Mouse (Mus musculus) E14TG2a.4 (cell line): ENCODE measurements around the gene Esyt2.

ENCODE experiments used
- H3K27me3 ChIP-seq: 2 replicates; pipeline ENCODE4 v1.6.1; 2014; ENCODE audit warnings: low read length, control low read depth; ENCODE audit not compliant: insufficient read depth
- H3K36me3 ChIP-seq: 2 replicates; pipeline ENCODE4 v1.6.1; 2014; ENCODE audit warnings: low read length, control low read depth; ENCODE audit not compliant: insufficient read depth
- H3K4me1 ChIP-seq: replicated peaks from 2 replicates; pipeline ENCODE4 v1.6.1; 2014; ENCODE audit warnings: low read depth, low read length, control low read depth
- H3K4me3 ChIP-seq: replicated peaks from 2 replicates; pipeline ENCODE4 v1.5.1; 2014; ENCODE audit warnings: mild to moderate bottlenecking, low read length
- H3K9me3 ChIP-seq: 2 replicates; pipeline ENCODE4 v1.6.1; 2014; ENCODE audit warnings: low read length, control low read depth
- CTCF ChIP-seq: conservative IDR thresholded peaks from 2 replicates; pipeline ENCODE4 v1.5.1; 2014; ENCODE audit warnings: low read length
- NANOG ChIP-seq: IDR thresholded peaks from 2 replicates; pipeline ENCODE4 v1.6.1; 2014; ENCODE audit warnings: borderline replicate concordance, low read length, mixed read lengths
- POU5F1 ChIP-seq: IDR thresholded peaks from 2 replicates; pipeline ENCODE4 v1.6.1; 2014; ENCODE audit warnings: low read length, borderline replicate concordance

Gene Esyt2

DNA sequence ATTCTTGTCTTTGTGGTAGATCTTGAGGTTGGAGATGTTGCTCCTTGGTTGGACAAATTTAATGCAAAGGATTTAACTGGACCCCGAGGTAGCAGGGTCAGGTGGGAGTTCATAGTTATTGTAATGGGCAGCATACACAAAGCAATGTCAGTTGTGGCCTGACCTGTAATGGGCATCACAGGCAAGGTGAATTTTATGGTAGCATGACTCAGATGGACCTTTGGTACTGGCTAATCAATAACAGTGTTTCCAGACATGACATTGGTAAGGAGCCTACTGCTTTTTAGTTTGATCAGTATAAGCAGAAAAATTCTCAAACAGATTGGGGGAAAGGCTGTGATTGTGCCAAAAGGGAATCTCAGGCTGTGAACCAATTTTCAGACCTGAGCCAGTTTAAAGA is 105.8 kb downstream of the Esyt2 start:
- H3K4me1 ChIP-seq: no peaks in the 10 kb centered on the region
- peaks cover 36% of the 10 kb centered on the region for H3K9me3 ChIP-seq
- no peaks in the 10 kb centered on the region for H3K36me3 ChIP-seq
- H3K27me3 ChIP-seq: no peaks in the 10 kb centered on the region
- no peak overlapping the region for H3K4me3 ChIP-seq
- TF ChIP-seq CTCF: no peak
- TF ChIP-seq POU5F1: no peak
- no peak for TF ChIP-seq NANOG

DNA sequence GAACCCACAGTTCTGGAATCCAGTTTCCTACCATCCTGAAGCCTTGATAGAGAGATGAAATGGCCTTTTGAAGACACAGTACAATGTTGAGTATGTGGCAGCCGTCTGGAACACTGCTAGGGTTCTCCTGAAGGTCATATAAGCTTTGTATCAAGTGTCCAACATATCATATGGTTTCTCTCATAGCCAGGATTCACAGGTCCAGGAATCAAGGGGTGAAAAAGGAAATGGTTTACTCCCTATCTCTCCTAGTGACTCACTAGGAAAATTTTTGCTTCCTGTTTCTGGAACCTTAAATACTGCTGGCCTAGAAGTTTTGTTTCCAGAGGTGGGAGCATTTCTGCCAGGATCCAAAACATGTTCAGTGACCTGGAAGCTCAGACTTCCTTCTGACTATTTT is 108.9 kb downstream of the Esyt2 start:
- TF ChIP-seq CTCF (no peak), POU5F1 (no peak), NANOG (no peak)
- Histone ChIP-seq H3K4me3 (no peak overlapping the region), H3K36me3 (no peaks in the 10 kb centered on the region), H3K9me3 (peaks cover 15% of the 10 kb centered on the region), H3K4me1 (no peaks in the 10 kb centered on the region), H3K27me3 (no peaks in the 10 kb centered on the region)

DNA sequence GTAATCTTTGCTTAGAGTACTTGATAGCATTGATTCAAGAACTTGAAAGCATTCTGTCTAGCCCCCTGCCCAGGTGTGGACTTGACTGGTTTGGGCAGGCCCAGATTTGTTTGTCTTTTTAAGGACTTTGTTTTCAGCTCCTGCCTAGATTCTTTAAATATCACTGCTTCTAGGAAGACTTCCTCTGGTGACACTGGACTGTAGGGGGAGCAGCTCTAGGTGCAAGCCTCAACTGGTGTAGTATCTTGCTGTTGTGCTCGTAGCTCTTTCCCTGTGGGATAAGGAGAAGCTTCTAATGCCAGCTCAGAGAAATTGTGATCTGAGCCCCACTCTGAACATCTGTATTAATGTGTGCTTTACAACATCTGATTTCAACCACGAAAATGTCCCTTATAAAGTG is 113.3 kb downstream of the Esyt2 start:
- no peak overlapping the region for H3K4me3 ChIP-seq
- no peak for TF ChIP-seq CTCF
- no peak for TF ChIP-seq NANOG
- TF ChIP-seq POU5F1: no peak
- H3K36me3 ChIP-seq: no peaks in the 10 kb centered on the region
- peaks cover 10% of the 10 kb centered on the region for H3K4me1 ChIP-seq
- H3K9me3 ChIP-seq: peaks cover 6% of the 10 kb centered on the region; the same call in 1 of the 2 replicates
- H3K27me3 ChIP-seq: no peaks in the 10 kb centered on the region

DNA sequence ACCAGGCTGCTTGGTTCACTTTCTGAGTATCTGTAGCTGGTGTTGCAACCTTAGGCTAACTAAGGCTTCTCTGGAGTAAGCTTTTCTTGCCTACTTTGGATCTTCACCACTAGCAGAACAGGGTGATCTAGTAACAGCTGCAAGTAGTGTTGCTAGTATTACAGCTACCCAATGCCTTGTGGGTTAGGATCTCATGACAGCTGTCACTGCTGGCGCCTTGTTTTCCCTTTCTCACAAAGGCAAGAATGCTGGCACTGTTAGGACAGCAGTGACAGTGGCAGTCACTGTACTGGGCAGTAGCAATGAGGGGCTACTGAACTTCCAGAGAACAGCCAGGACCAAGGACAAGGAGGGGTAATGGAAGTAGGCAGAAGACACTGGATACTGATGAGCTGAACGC is 114.3 kb downstream of the Esyt2 start:
- H3K9me3 ChIP-seq: peaks cover 16% of the 10 kb centered on the region
- no peaks in the 10 kb centered on the region for H3K27me3 ChIP-seq
- no peaks in the 10 kb centered on the region; the same call in 1 of the 2 replicates for H3K36me3 ChIP-seq
- peaks cover 10% of the 10 kb centered on the region for H3K4me1 ChIP-seq
- no peak overlapping the region for H3K4me3 ChIP-seq
- TF ChIP-seq POU5F1: no peak
- TF ChIP-seq NANOG: no peak
- no peak for TF ChIP-seq CTCF

DNA sequence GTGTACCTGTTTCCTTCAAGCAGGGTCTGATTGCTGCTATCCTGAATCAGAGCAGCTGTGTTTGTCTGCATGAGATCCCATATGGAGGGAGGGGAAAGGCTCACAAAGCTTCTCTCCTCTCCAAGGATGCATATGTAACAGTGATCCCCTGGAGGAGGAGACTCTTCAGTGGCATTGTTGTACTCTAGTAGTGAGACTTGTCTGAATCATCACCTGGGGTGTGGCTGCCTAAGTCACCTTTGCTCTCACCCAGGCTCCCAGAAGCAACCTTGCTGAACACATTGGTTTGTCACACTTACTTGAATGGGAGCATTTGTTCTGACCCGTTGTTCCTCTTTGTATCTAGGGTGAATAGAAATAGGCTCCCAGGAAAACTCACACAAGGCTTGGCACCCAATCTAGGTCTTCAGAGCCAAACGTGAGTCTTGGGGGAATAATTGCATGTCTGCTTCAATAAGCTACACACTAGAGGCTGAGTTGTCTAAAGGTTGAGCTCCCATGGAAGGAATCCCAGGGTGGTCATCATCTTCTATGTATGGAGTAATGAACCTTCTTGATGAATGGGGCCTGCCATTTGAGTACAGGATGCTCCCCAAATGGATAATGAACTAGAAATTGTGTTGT is 115.2 kb downstream of the Esyt2 start:
- Histone ChIP-seq H3K36me3 (peaks cover 4% of the 10 kb centered on the region; the same call in 1 of the 2 replicates), H3K27me3 (no peaks in the 10 kb centered on the region), H3K9me3 (peaks cover 25% of the 10 kb centered on the region)

DNA sequence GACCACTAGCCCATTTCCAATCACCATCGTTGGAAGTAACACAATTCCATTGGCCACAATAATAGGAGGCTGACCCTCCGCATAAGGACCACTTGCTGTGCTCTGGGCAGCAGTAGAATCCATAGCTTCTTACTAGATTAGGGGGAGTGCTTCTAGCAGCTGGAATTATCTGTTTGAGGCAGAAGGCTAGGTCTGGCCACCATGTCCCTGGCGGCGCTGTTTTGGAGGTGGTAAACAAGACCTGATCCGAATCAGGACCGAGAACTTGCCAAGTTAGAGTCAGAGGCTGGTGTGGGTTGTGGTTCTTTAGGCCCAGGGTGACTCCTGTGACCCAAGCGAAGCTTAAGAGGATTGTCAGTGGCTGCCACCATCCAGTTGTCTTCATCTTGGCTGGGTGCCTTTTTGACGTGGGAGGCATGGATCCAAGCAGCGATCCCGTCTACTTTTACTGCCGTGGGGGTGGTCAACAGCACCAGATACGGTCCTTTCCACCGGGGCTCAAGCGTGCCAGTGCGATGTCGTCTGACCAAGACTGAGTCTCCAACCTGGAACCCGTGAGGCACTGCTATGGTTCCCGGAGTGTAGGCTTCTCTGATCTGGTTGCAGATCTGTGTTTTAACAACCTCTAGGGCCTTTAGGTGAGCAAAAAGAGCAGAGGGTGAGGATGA is 123.2 kb downstream of the Esyt2 start:
- peaks cover 22% of the 10 kb centered on the region for H3K4me1 ChIP-seq
- no peak for TF ChIP-seq NANOG
- H3K36me3 ChIP-seq: peaks cover 47% of the 10 kb centered on the region
- no peaks in the 10 kb centered on the region for H3K27me3 ChIP-seq
- H3K9me3 ChIP-seq: peaks cover 53% of the 10 kb centered on the region
- peak overlapping the region; percentile 94 for H3K4me3 ChIP-seq

More for the DNA sequence above, 115.2 kb downstream of the Esyt2 start:
- no peak overlapping the region for H3K4me3 ChIP-seq
- TF ChIP-seq POU5F1: no peak
- TF ChIP-seq CTCF: no peak
- no peak for TF ChIP-seq NANOG
- H3K4me1 ChIP-seq: peaks cover 10% of the 10 kb centered on the region

DNA sequence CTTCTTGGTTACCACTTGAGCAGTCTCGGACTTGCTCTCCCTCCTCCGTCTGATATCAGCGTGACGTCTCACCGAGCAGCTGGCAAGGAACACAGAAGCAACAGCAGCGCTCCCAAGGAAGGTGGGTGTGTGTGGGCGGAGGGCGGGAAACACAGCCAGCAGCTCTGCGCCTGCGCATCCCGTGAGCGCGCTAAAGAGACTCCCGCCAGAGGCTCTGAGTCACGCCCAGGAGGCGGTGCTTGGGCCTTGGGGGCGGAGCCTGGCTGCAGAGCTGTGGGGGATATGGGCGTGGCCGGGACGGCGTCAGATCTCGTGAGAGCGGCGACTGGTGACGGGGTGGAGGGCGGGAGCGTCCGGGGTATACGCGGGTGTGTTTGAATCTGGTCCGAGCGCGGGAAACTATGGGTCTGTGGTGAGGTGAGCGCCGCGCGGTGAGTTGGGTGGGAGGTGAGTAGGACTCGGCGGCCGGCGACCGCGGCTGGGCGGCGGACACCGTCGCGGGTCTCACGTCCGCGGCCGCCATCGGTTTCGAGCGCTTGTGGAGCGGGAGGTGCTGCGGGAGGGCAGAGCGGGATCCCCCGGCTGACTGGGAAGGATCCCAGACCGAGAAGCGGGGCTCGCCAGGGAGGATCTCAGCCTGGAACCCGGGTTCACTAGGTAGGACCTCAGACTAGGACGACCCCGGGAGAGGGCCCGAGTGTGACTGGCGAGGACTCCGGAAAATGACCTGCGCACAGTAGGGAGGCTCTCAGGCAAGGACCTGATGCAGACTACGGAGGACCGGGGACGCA is 124.2 kb downstream of the Esyt2 start, which contains the start of gene Ncapg2:
Gene Ncapg2 (plus strand): TSS at position 358 of the 791 bp plus-strand sequence.
- Histone ChIP-seq H3K4me3 (peak within 1 kb of the TSS; percentile 94), H3K27me3 (no peaks in the 10 kb centered on the region), H3K9me3 (peaks cover 42% of the 10 kb centered on the region), H3K4me1 (peaks cover 22% of the 10 kb centered on the region), H3K36me3 (peaks cover 58% of the 10 kb centered on the region)
- TF ChIP-seq NANOG (no peak), POU5F1 (no peak), CTCF (no peak)

DNA sequence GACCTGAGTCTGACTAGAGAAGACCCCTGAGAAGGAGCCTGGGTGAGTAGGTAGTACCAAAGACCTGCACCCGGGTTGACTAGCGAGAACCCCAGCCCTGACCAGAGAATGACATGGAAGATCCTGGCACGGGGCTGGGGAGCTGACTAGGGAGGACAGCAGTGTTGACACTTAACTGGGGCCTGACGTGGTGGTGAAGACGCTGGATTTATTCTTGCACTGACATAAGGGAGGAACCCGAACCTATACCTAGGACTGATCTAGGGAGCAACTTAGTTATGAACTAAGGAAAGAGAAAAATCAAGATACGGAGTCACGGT is 124.8 kb downstream of the Esyt2 start:
- peaks cover 36% of the 10 kb centered on the region for H3K9me3 ChIP-seq
- TF ChIP-seq POU5F1: no peak
- TF ChIP-seq CTCF: no peak
- no peak for TF ChIP-seq NANOG

More for the DNA sequence above, 124.8 kb downstream of the Esyt2 start:
- Histone ChIP-seq H3K4me3 (peak overlapping the region; percentile 94), H3K27me3 (no peaks in the 10 kb centered on the region), H3K36me3 (peaks cover 63% of the 10 kb centered on the region), H3K4me1 (peaks cover 22% of the 10 kb centered on the region)
